Mouse (Mus musculus) stomach, postnatal 0 days (tissue): Measurements from ENCODE around the gene Pde4dip.

Source experiments
- CTCF ChIP-seq: IDR thresholded peaks from 2 replicates; pipeline ENCODE4 v1.5.1; 2016; ENCODE audit warnings: antibody characterized with exemption, low read depth, mild to moderate bottlenecking, moderate library complexity
- EP300 ChIP-seq: optimal IDR thresholded peaks from 2 replicates; pipeline ENCODE3; 2016; ENCODE audit warnings: antibody characterized with exemption

DNA sequence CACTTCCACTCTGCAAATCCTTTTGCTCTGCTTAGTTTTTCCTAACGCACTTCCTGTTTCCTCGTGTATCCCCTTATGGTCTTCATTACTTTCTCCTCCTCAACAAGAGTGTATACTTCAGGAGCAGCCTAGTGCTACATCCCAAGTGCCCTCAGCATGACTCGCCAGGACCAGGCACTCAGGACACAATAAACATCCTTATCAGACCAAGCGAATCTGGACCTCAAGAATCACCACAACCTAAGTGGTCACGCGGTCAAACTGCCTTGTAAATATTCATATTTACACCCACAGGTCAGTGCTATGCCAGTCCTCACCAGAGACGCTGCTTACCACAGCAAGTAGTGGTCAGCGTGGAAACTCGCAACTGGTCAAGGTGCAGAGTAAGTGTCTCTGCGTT is 139.7 kb downstream of the Pde4dip start:
- TF ChIP-seq CTCF (no peak), EP300 (no peak)
